Mouse (Mus musculus) cerebellum, adult 2 months (tissue): ENCODE measurements around the gene Frmd8.

Experiments used
- CTCF ChIP-seq: fragments of 200-500 bp; IDR thresholded peaks from 2 replicates; pipeline ENCODE4 v1.5.1; 2011; ENCODE audit warnings: low read depth, mild to moderate bottlenecking, control low read depth, low read length, moderate library complexity, borderline replicate concordance; ENCODE audit not compliant: insufficient read depth
- POLR2A ChIP-seq: fragments of 200-500 bp; IDR thresholded peaks from 2 replicates; pipeline ENCODE4 v1.6.1; 2011; ENCODE audit warnings: low read length, control low read depth, borderline replicate concordance; ENCODE audit not compliant: insufficient read depth

GRCm38 (mm10) chr19:5800350-5800631 is 74.8 kb downstream of the Frmd8 start:
- no peak for TF ChIP-seq POLR2A
- no peak for TF ChIP-seq CTCF
